ENCODE assay signal across 9 mouse cellular contexts in the genomic region with DNA sequence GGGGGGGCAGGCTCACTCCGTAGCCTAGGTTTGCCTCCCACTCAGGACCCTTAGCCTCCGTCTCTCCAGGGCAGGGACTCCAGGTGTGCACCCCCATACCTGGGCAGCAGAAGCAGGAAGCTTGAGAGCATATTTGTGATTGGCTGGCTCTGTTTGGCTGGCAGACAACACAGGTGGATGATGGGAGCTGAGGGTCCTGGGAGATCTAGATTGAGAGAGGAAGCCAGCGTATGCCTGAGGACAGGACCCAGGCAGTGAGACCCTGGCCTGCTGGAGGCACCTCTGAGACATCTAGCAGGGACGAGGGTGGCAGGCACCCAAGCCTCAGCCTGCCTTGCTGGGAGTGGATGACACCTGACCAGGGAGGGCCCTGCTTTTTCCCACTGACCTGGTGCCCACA.
DNase-seq lines count a peak whose midpoint lies in the region; ATAC-seq and TF ChIP-seq lines count a peak whose summit lies in the region.
"Had no signal": no experiment of that assay in that cellular context is flagged by ENCODE, and none has a peak within 500 bp of the region (broad histone marks: within the 10 kb centered on the region; RNA-seq: fewer than 3 reads in every experiment).

No protein-coding gene starts in this region.

- TF ChIP-seq CTCF in bone marrow, adult 2 months (IDR thresholded peaks at IDR 0.05; ENCODE audit: control insufficient read depth, insufficient read depth, low read length) = no peak
- no peak for TF ChIP-seq CTCF in layer of hippocampus, adult 2 months (conservative IDR thresholded peaks at IDR 0.05)
- TF ChIP-seq CTCF in cerebellum, adult 2 months (IDR thresholded peaks at IDR 0.05; ENCODE audit: borderline replicate concordance, insufficient read depth, low read depth, low read length) = no peak

- no peaks in the 10 kb centered on the region for H3K27me3 ChIP-seq in kidney, embryonic 14.5 days (ENCODE audit: control insufficient read depth, insufficient read depth, low read length)
- H3K27me3 ChIP-seq in hindbrain, embryonic 14.5 days (ENCODE audit: control insufficient read depth, insufficient read depth, low read length) = no peaks in the 10 kb centered on the region
- no peaks in the 10 kb centered on the region for H3K27me3 ChIP-seq in midbrain, embryonic 14.5 days (ENCODE audit: control insufficient read depth, insufficient read depth, low read length)
- no peaks in the 10 kb centered on the region for H3K27me3 ChIP-seq in cerebellum, adult 2 months (ENCODE audit: control insufficient read depth, insufficient read depth, low read length)

- peaks cover 42% of the 10 kb centered on the region for H3K4me1 ChIP-seq in kidney, embryonic 14.5 days (ENCODE audit: control insufficient read depth, insufficient read depth, low read length)
- H3K4me1 ChIP-seq in bone marrow, adult 2 months (ENCODE audit: control insufficient read depth, insufficient read depth, low read length) = peaks cover 6% of the 10 kb centered on the region; the same call in 1 of the 2 replicates
- peaks cover 15% of the 10 kb centered on the region for H3K4me1 ChIP-seq in hindbrain, embryonic 14.5 days (replicated peaks; ENCODE audit: control insufficient read depth, insufficient read depth, low read length)
- H3K4me1 ChIP-seq in midbrain, embryonic 14.5 days (ENCODE audit: control insufficient read depth, insufficient read depth, low read length) = peaks cover 9% of the 10 kb centered on the region; the same call in 1 of the 2 replicates
- peaks cover 8% of the 10 kb centered on the region for H3K4me1 ChIP-seq in cerebellum, adult 2 months (ENCODE audit: control insufficient read depth, insufficient read depth, low read length)

- peak overlapping the region; percentile 90 for H3K27ac ChIP-seq in kidney, embryonic 14.5 days (ENCODE audit: low read depth, low read length)
- peak overlapping the region; percentile 95 for H3K27ac ChIP-seq in bone marrow, adult 2 months (ENCODE audit: control insufficient read depth, insufficient read depth, low read depth, low read length, poor library complexity)
- H3K27ac ChIP-seq in hindbrain, embryonic 14.5 days = no peak overlapping the region
- H3K27ac ChIP-seq in midbrain, embryonic 14.5 days (replicated peaks; ENCODE audit: low read depth, low read length) = no peak overlapping the region
- no peak overlapping the region for H3K27ac ChIP-seq in layer of hippocampus, adult 2 months
- no peak overlapping the region for H3K27ac ChIP-seq in cerebellum, adult 2 months (ENCODE audit: insufficient read depth, low read length)

- peak overlapping the region; percentile 89 for H3K4me2 ChIP-seq in kidney, embryonic 14.5 days (replicated peaks; ENCODE audit: low read depth, low read length)
- peak overlapping the region; percentile 73 for H3K4me2 ChIP-seq in hindbrain, embryonic 14.5 days (replicated peaks)
- H3K4me2 ChIP-seq in midbrain, embryonic 14.5 days (ENCODE audit: low read length) = peak overlapping the region; percentile 86

- peak; percentile 26 for ATAC-seq in kidney, embryonic 14.5 days (ENCODE audit: low FRiP score, low TSS enrichment)
- ATAC-seq in hindbrain, embryonic 14.5 days (ENCODE audit: low FRiP score) = no peak
- no peak for ATAC-seq in midbrain, embryonic 14.5 days (ENCODE audit: low FRiP score, low TSS enrichment)

- H3K4me3 ChIP-seq in kidney, embryonic 14.5 days (ENCODE audit: low read length) = peak overlapping the region; percentile 52; the same call in 1 of the 2 replicates
- peak overlapping the region; percentile 66 for H3K4me3 ChIP-seq in bone marrow, adult 2 months (replicated peaks; ENCODE audit: control insufficient read depth, low read depth, low read length)
- H3K4me3 ChIP-seq in hindbrain, embryonic 14.5 days (replicated peaks; ENCODE audit: low read length) = peak overlapping the region; percentile 47
- peak overlapping the region; percentile 47; the same call in 1 of the 2 replicates for H3K4me3 ChIP-seq in midbrain, embryonic 14.5 days (replicated peaks; ENCODE audit: low read depth, low read length)
- no peak overlapping the region; the same call in 1 of the 2 replicates for H3K4me3 ChIP-seq in layer of hippocampus, adult 2 months
- H3K4me3 ChIP-seq in cerebellum, adult 2 months (replicated peaks; ENCODE audit: insufficient read depth, low read depth, low read length) = no peak overlapping the region

- peak overlapping the region; percentile 78; the same call in 1 of the 2 replicates for H3K9ac ChIP-seq in kidney, embryonic 14.5 days (ENCODE audit: low read depth, low read length)
- 0 out of 2 replicates have a peak overlapping the region, but pooled peaks have one; percentile 68 for H3K9ac ChIP-seq in hindbrain, embryonic 14.5 days
- H3K9ac ChIP-seq in midbrain, embryonic 14.5 days (replicated peaks; ENCODE audit: low read length) = no peak overlapping the region

- H3K9me3 ChIP-seq in kidney, embryonic 14.5 days (ENCODE audit: control insufficient read depth, low read length) = no peaks in the 10 kb centered on the region
- H3K9me3 ChIP-seq in hindbrain, embryonic 14.5 days (ENCODE audit: control insufficient read depth, low read length) = no peaks in the 10 kb centered on the region
- no peaks in the 10 kb centered on the region for H3K9me3 ChIP-seq in midbrain, embryonic 14.5 days (ENCODE audit: control insufficient read depth, low read length)

- no peaks in the 10 kb centered on the region for H3K36me3 ChIP-seq in kidney, embryonic 14.5 days (ENCODE audit: control insufficient read depth, insufficient read depth, low read length)
- H3K36me3 ChIP-seq in hindbrain, embryonic 14.5 days (replicated peaks; ENCODE audit: control insufficient read depth, insufficient read depth) = no peaks in the 10 kb centered on the region
- no peaks in the 10 kb centered on the region for H3K36me3 ChIP-seq in midbrain, embryonic 14.5 days (ENCODE audit: control insufficient read depth, insufficient read depth, low read length)

- no peak for TF ChIP-seq POLR2A in bone marrow, adult 2 months (IDR thresholded peaks at IDR 0.05; ENCODE audit: borderline replicate concordance, control insufficient read depth, low read depth, low read length)
- TF ChIP-seq POLR2A in cerebellum, adult 2 months (IDR thresholded peaks at IDR 0.05; ENCODE audit: borderline replicate concordance, insufficient read depth, low read length) = no peak

- no peak for DNase-seq in kidney, postnatal 10 days
- DNase-seq in hindbrain, embryonic 14.5 days (ENCODE audit: low spot score) = no peak
- DNase-seq in midbrain, embryonic 14.5 days = no peak
- DNase-seq in adrenal gland, postnatal 25 days = no peak
- DNase-seq in layer of hippocampus, adult 2 months (ENCODE audit: low spot score in 2 of 2) = no peak
- no peak for DNase-seq in cerebellum, adult 2 months
- DNase-seq: right cerebral cortex, postnatal 14 days had no signal

- WGBS in kidney, embryonic 14.5 days = 43% methylated on average over 4 of the region's 4 CpGs
- WGBS in bone marrow, adult 2 months = 31% methylated on average over 4 of the region's 4 CpGs
- 71% methylated on average over 4 of the region's 4 CpGs for WGBS in hindbrain, embryonic 14.5 days
- 63% methylated on average over 4 of the region's 4 CpGs for WGBS in midbrain, embryonic 14.5 days
- WGBS in cerebellum, adult 2 months = 65% methylated on average over 4 of the region's 4 CpGs

Comparison
In these comparisons a context has a peak if more than half of its experiments do, and no peak if none do; other contexts are left out.
1. H3K27ac ChIP-seq: peak in kidney, embryonic 14.5 days (single experiment) and bone marrow, adult 2 months (single experiment); none in hindbrain, embryonic 14.5 days (single experiment), midbrain, embryonic 14.5 days (single experiment), layer of hippocampus, adult 2 months (single experiment) and cerebellum, adult 2 months (single experiment).
2. H3K4me3 ChIP-seq: peak in kidney, embryonic 14.5 days (single experiment), bone marrow, adult 2 months (single experiment), hindbrain, embryonic 14.5 days (single experiment) and midbrain, embryonic 14.5 days (single experiment); none in layer of hippocampus, adult 2 months (single experiment) and cerebellum, adult 2 months (single experiment).
3. Peak in every context shown above with its lines, with median percentiles within 50 percentile points of each other: H3K4me2 ChIP-seq.